Mouse (Mus musculus) megakaryocyte, embryonic 14.5 days (primary cell): ENCODE data around the gene Mastl.

Source experiments
- FLI1 ChIP-seq: IDR thresholded peaks from 2 replicates; pipeline ENCODE4 v1.6.1; 2012; ENCODE audit warnings: low read length, inconsistent platforms, mixed read lengths
- GATA1 ChIP-seq: IDR thresholded peaks from 3 replicates; pipeline ENCODE4 v1.6.1; 2012; ENCODE audit warnings: mixed read lengths, low read length, inconsistent platforms, borderline replicate concordance

DNA sequence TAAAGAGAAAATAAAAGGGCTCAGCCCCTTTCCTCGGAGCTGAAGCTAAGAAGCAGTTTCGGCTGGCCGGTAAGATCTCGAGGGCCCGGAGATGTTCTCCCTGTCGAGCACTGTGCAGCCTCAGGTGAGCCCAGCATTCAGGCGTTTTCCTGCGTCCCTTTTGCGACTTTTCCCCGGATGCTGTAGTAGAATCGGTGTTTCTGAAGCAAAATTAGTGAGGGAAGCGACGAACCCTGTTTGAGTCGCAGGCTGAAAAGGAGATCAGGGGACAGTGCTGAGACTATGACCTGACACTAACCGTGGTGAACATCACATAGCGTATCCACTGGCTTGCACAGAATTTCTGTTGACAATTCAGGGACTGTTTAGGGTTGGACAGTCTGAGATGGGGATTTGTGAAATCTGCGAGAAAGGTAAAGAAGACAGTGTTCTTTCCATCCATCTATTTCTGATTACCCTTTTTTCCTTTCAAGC lies 821 bp upstream of the Mastl start:
- TF ChIP-seq GATA1 (no peak), FLI1 (no peak)
